Mouse (Mus musculus) Muller cell, postnatal 12 days (primary cell): Measurements from ENCODE around the gene Aebp2.
"Not testable (repeated sequence)": the region's sequence is repeated elsewhere in the genome, so short reads cannot be mapped to it uniquely, and the experiment has no call there.

Experiments
- DNase-seq: peaks from one replicate; pipeline ENCODE4 v3.0.0-alpha.2; 2015; ENCODE audit errors: inconsistent ontology term

The Aebp2 gene

GRCm38 (mm10) chr6:140622391-140623225 is at the start of gene Aebp2:
Gene Aebp2 (plus strand): TSS chr6:140622663.
- no peak for DNase-seq

- DNase-seq = no peak
Measured at GRCm38 (mm10) chr6:140574943-140575342, 47.5 kb upstream of the Aebp2 start.

- DNase-seq = no peak
Measured at GRCm38 (mm10) chr6:140576133-140576532, 46.3 kb upstream of the Aebp2 start.

GRCm38 (mm10) chr6:140576961-140577821 is 45.3 kb upstream of the Aebp2 start:
- no peak for DNase-seq

GRCm38 (mm10) chr6:140577822-140578170 is 44.7 kb upstream of the Aebp2 start:
- DNase-seq = no peak

GRCm38 (mm10) chr6:140578985-140579384 is 43.5 kb upstream of the Aebp2 start:
- not testable (repeated sequence) for DNase-seq

GRCm38 (mm10) chr6:140580170-140580569 is 42.3 kb upstream of the Aebp2 start:
- DNase-seq = no peak

- DNase-seq = no peak
Measured at GRCm38 (mm10) chr6:140586714-140587259, 35.7 kb upstream of the Aebp2 start.

GRCm38 (mm10) chr6:140591331-140591730 is 31.1 kb upstream of the Aebp2 start:
- no peak for DNase-seq

- DNase-seq = no peak
Measured at GRCm38 (mm10) chr6:140592713-140593112, 29.8 kb upstream of the Aebp2 start.

GRCm38 (mm10) chr6:140593420-140594170 is 28.9 kb upstream of the Aebp2 start:
- DNase-seq = peak; percentile 70

GRCm38 (mm10) chr6:140595551-140595950 is 26.9 kb upstream of the Aebp2 start:
- not testable (repeated sequence) for DNase-seq

- no peak for DNase-seq
Measured at GRCm38 (mm10) chr6:140597381-140598329, 24.8 kb upstream of the Aebp2 start.

- DNase-seq = no peak
Measured at GRCm38 (mm10) chr6:140598516-140598915, 23.9 kb upstream of the Aebp2 start.

GRCm38 (mm10) chr6:140599337-140599736 is 23.1 kb upstream of the Aebp2 start:
- no peak for DNase-seq

GRCm38 (mm10) chr6:140600671-140601070 is 21.8 kb upstream of the Aebp2 start:
- DNase-seq = not testable (repeated sequence)

GRCm38 (mm10) chr6:140601175-140601574 is 21.3 kb upstream of the Aebp2 start:
- DNase-seq = no peak

GRCm38 (mm10) chr6:140603228-140603944 is 19.1 kb upstream of the Aebp2 start:
- no peak for DNase-seq

GRCm38 (mm10) chr6:140605173-140605572 is 17.3 kb upstream of the Aebp2 start:
- not testable (repeated sequence) for DNase-seq

GRCm38 (mm10) chr6:140605732-140606131 is 16.7 kb upstream of the Aebp2 start:
- DNase-seq = no peak
